Mouse (Mus musculus): Measurements from ENCODE around the gene H2al1m. TPM values are rescaled to one million over a fixed set of nuclear protein-coding genes. Genes with fewer than 3 reads are reported as not detected.

The H2al1m gene
- not detected for total RNA-seq (2023)

DNA sequence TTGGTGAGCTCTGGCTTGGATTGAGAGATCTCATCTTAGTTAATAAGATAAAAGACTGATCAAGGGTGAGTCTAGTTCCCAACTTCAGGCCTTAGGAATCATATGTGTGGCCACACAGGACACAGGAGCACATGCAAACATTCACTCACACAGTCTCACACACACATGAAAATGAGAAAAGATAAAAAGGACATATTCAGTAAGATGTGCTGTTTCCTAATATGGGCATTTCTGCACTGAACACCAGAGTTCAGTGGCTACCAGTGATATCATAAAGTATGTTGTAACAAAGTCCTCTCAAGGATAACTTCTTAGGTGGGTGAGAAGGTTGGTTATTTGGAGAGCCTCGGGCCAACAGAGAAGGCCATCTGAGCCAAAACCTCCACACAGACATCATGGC is at the start of gene H2al1m:
Gene H2al1m, plus strand, starts transcription at position 301 of the 400 bp plus-strand sequence.

DNA sequence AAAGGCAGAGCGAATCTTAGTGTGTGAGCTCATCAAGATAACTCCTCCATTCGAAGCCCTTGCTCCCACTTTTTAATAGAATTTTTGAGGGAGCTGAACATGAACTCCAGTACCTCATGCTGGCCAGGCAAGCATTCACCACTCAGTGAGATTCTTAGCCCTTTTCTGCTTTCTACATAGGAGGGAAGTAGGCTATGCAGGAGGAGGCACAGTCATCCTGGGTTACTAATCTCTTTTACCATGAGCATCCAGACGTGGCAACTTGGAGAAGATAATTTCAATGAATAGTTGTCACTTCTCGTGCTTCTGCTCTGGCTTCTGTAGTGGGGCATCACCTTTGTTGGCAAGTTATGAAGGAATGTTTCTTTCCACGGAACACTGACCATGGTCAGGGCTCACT is 26.8 kb upstream of the H2al1m start, which contains the start of gene Gm14862:
Gene Gm14862, minus strand, starts transcription at position 134 of the 400 bp plus-strand sequence.

DNA sequence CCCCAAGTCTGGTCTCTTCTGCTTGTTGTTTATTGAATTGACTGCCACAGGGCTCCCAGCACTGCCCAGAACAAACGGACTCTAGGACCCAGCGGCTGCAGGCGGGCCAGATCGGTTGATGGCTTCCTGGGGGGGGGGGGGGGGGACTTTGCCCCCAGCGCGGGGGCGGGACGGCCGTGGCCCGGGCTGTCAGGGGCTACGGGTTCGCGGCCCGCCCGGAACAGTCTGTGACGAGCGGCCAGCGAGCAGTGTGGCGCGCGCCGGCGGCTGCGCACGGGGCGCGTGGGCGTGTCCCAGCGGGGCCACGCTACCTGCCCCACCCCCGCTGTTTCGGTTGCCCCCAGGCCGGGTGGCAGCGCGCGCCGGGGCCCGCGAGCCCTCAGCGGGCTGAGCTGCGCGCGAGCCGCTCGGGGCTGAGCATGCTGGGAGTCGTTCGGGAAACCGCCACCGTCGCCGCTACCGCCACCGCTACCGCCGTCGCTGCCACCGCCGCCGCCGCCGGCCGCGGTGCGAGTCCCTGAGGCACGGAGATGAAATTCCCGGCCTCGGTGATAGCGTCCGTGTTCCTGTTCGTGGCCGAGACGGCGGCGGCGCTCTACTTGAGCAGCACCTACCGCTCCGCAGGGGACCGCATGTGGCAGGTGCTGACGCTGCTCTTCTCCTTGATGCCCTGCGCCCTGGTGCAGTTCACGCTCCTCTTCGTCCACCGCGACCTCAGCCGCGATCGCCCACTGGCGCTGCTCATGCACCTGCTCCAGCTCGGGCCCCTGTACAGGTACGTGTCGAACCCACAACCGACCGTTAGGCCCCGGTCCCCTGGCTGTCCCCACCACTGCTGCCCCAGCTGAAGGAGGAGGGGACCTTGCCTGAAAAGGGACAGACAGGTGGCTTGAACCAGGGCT is 10.9 kb upstream of the H2al1m start, which contains the start of gene Xk:
Gene Xk, plus strand, starts transcription at position 297 of the 902 bp plus-strand sequence.

Other genes starting within 250 kb of the H2al1m start
- gene Fthl17f, start 220.7 kb upstream of the H2al1m start, total RNA-seq (2023): not detected
- gene 4930402K13Rik, start 179.2 kb upstream of the H2al1m start, total RNA-seq (2023): not detected
- gene Lancl3, start 83.9 kb upstream of the H2al1m start, total RNA-seq (2023): not detected
- gene Gm14862, start 26.9 kb upstream of the H2al1m start, total RNA-seq (2023): not detected
- 1.1 TPM for gene Xk, start 11.0 kb upstream of the H2al1m start, total RNA-seq (2023)
- gene H2al1k, start 66.9 kb downstream of the H2al1m start, total RNA-seq (2023): not detected
- gene Cybb, start 204.0 kb downstream of the H2al1m start, total RNA-seq (2023): 25.2 TPM

Measured in CD4-positive naive resting alpha-beta T cell, adult 57 days (primary cell).